Mouse (Mus musculus): ENCODE results near the gene P4ha1. TPM values are rescaled to one million over a fixed set of nuclear protein-coding genes. Genes with fewer than 3 reads are reported as not detected.
"Not testable (repeated sequence)": the region's sequence is repeated elsewhere in the genome, so short reads cannot be mapped to it uniquely, and the experiment has no call there.

The P4ha1 gene
- total RNA-seq (2014; fragmentation: Nextera tagmentation) (4.2 and 8.6 TPM in 2 replicates), total RNA-seq (2017) (13.4 and 15.8 TPM in 2 replicates)

DNA sequence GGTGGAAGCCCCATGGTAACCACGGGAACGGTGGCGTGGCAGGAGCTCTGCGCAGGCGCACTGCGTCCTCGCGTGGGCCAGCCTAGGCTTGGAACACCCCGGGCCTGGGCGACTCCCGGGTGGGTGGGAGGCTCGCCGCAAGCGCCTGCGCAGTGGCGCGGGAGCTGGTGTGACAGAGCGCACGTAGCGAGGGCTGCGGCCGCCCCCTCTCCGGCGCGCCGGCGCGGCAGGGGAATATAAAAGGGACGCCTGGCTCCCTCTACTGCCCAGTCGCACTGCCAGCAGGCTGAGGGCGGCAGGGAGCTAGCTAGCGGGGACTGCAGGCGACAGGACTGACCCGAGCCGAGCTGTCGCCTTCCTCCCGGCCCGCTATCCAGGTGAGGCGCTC is at the start of gene P4ha1:
P4ha1 (plus strand) TSS at position 197 of the 388 bp plus-strand sequence.
- peak; percentile 96 for ATAC-seq (replicated peaks; ENCODE audit: low FRiP score, low TSS enrichment, poor library complexity, severe bottlenecking)

DNA sequence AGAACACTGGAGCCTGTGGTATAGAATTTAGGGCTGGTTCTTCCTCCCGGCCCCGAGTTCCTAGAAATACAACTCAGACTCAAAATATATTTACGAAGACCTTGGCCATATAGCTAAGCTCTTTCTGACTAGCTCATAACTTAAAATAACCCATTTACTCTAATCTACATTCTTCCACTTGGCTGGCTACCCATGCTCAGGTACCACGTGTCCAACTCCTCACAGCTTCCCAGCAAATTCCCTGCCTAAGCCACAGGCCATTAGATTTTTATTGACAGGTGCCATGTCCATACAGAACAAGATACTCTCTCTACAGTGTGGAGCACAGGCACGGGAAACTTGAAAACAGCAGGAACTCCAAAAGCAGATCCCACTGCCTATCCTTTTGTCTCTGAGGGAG is 47.4 kb upstream of the P4ha1 start:
- ATAC-seq (replicated peaks; ENCODE audit: low FRiP score, low TSS enrichment, poor library complexity, severe bottlenecking): no peak

DNA sequence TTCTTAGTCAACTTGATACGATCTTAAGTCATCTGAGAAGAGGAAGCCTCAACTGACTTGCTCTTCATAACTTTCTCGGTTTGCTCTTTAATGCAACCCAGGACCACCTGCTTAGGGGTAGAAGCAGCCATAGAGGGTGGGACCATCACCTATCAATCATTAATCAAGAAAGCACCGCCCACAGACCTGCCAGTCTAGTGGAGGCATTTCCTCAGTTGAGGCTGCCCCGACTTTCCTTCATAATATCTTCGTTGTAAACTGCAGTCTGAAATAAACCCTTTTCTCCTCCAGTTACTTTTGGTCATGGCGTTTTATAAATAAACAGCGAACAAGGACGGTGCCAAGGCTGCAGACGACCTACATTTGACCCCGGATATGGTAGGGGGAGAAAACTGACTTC is 46.0 kb upstream of the P4ha1 start:
- ATAC-seq (replicated peaks; ENCODE audit: low FRiP score, low TSS enrichment, poor library complexity, severe bottlenecking): no peak

DNA sequence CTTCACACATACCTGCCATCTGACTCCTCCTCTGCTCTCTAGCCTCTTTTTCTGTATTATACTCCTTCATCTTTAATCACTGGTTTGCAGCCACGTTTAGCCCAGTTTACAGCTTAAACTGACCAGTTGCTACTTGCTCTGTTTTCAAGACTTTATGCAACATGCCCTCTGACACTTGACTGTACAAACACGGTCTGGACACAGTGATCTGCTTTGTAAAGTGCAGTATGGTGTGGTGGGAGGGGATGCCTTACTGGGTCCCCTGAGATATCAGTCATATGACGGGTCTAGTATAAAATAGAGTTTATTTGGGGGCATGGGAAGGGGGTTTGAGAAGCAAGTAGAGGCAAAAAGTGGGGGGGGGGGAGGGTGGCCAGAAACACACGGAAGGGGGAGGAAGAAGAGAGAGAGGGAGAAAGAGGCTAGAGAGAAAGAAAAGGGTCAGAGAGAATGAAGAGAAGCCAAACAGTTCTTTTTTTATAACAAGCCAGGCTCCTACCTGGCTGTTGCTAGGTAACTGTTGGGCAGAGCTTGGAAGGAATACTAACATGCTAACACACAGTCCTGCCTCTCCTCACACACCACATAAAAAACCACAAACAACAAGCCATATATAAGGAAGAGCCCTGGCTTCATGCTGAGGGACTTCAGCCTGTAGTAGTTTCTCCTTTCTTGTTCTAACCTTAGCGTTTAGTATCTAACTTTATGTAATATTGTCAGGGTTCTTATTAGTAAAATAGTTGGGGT is 45.2 kb upstream of the P4ha1 start:
- ATAC-seq (replicated peaks; ENCODE audit: low FRiP score, low TSS enrichment, poor library complexity, severe bottlenecking): no peak

DNA sequence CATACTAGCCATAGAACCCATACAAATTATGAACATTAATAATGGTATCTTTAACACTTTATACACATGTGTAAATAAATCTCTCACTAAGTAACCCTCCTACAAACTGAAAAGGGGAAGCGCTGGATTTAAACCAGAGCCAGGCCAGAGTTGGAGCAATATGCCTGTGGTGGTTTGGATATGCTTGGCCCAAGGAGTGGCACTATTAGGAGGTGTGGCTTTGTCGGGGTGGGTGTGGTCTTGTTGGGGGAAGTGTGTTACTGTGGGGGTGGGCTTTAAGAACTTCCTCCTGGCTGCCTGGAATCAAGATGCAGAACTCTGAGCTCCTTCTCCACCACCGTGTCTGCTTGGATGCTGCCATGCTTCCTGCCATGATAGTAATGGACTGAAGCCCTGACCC is 39.9 kb upstream of the P4ha1 start:
- no peak for ATAC-seq (replicated peaks; ENCODE audit: low FRiP score, low TSS enrichment, poor library complexity, severe bottlenecking)

DNA sequence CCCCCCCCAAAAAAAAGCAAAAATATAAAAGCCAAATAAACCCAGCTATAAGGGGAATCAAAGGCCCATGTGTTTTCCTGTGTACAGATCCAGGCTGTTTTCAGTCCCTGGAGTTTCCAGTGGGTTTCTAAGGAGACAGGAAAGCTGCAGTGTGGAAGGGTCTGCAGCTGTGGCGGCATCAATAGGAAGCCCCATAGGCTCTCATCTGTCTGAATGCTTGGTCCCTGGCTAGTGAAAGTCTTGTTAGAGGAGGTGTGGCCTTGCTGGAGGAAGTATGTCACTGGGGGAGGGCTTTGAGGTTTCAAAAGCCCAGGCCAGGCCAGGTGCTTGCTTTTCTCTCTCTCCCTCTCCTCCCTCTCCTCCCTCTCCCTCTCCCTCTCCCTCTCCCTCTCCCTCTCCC is 39.3 kb upstream of the P4ha1 start:
- no peak for ATAC-seq (replicated peaks; ENCODE audit: low FRiP score, low TSS enrichment, poor library complexity, severe bottlenecking)

DNA sequence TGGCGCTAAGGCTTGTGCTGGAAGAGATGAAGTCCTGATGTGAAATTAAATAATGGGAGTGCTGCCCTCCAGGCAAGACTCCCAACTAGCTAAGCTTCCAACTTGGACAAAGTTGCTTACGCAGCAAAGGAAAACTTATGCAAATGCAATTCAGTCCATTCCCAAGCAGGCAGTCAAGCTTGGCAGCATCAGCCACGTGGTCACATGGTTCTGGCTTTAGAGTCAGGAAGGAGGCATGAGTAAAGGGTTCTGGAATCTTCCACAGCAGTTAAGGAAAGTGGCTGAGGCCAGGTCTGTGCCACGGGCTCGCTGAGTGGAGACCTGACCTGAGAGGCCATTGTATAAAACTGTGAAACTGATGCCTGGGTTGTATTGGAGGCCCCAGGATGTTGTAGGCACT is 37.6 kb upstream of the P4ha1 start:
- no peak for ATAC-seq (replicated peaks; ENCODE audit: low FRiP score, low TSS enrichment, poor library complexity, severe bottlenecking)

DNA sequence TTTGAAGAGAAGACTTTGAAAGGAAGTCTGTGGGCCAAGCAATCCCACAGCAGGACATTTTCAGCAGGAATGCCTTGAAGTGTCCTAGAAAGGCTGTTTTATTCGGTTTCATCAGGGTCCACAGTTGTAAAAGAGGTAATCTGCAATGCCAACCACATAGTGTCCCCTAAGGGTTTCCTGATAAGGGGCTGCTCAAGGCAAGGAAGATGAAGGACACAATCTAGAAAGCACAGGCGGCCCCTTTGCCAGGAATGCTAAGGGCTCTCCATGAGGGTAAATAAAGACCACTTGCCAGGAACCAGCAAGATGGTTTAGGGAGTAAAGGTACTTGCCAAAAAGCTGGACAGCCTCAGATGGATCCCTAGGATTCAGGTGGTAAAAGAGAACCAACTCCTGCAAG is 35.8 kb upstream of the P4ha1 start:
- no peak for ATAC-seq (replicated peaks; ENCODE audit: low FRiP score, low TSS enrichment, poor library complexity, severe bottlenecking)

DNA sequence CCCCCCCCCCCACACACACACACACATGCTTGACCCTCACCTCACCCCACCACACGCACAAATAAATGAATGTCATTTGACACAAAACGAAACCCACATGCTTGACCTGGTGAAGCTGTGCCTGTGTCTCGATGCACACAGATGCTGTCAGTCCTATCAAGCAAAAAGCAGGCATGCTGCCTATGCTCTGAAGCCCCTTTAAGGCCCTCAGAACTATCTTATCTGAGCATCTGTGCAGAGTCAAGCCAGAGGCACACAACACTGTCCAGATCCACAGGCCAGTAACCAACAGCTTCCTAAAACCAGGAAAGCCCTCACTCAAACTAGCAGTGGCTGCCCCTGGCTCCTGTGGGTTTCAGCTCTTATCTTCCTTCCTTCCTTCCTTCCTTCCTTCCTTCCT is 35.4 kb upstream of the P4ha1 start:
- ATAC-seq (replicated peaks; ENCODE audit: low FRiP score, low TSS enrichment, poor library complexity, severe bottlenecking): no peak

DNA sequence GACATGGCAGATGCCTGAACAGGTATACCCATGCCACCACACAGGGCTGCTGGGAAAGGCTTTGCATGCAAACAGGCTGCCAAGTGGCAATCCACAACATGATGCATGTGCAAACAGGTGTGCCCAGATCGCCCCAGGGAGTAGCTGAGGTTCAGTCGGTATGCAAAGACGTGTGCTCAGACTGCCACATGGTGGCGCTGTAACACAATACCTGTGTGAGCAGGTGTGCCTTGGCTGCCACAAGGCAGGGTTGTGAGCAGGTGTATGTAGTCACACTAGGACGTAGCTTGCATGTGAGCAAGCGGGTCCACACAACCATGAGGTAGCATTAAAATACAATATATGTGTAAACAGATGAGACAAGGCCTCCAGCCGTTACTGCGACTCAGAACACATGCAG is 34.0 kb upstream of the P4ha1 start:
- ATAC-seq (replicated peaks; ENCODE audit: low FRiP score, low TSS enrichment, poor library complexity, severe bottlenecking): no peak

DNA sequence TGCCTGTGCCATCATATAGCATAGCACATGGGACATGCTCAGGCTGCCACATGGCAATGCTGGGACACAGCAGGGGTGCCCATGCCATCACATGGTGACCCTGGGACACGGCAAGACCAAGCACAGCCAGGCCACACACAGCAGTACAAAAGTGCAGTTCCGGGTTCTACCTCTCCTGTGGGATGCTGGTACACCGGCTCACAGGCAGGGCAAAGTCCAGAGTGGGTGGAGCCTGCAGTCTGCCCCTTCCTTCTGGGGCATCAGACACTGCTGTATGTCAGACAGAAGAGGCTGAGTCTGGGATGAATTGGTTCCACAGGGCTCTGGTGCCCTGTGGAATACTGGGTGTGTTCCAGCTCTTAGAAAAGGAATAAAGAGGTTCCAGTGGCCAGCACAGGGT is 31.6 kb upstream of the P4ha1 start:
- ATAC-seq (replicated peaks; ENCODE audit: low FRiP score, low TSS enrichment, poor library complexity, severe bottlenecking): no peak

DNA sequence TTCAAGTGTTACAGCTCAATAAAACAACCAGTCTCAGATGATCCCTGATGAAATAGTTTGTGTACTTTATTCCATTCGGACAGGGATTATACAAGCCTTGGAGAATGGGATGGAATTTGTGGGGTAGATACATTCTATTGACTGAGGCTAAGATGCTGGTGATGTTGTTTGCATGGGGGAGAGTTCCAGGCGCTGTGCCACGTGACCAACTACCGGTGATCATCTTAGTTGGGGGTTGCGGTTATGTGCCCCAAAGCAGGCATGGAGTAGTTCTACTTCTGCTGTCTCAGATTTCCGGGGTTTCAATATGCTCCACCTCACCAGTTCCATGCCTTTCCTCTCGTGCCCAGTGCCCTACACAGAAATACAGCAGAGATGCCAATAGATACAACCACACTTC is 31.0 kb upstream of the P4ha1 start:
- ATAC-seq (replicated peaks; ENCODE audit: low FRiP score, low TSS enrichment, poor library complexity, severe bottlenecking): no peak

DNA sequence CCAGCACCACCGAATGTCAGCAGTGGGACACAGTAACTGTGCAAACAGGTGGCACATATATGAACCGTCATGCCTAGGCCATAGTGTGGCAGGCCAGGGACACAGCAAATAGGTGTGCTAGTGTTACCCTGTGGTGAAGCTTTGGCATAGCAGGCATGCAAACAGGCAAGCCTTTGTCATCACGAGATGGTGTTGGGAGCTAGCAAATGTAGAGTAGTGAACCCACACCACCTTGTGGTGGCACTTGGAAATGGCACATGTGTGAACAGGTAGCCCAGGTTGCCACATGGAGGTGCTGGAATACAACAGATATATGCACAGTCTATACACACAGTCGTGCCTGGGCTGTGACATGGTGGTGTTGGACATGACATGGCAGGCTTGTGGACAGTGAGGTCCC is 30.5 kb upstream of the P4ha1 start:
- ATAC-seq (replicated peaks; ENCODE audit: low FRiP score, low TSS enrichment, poor library complexity, severe bottlenecking): peak; percentile 62

DNA sequence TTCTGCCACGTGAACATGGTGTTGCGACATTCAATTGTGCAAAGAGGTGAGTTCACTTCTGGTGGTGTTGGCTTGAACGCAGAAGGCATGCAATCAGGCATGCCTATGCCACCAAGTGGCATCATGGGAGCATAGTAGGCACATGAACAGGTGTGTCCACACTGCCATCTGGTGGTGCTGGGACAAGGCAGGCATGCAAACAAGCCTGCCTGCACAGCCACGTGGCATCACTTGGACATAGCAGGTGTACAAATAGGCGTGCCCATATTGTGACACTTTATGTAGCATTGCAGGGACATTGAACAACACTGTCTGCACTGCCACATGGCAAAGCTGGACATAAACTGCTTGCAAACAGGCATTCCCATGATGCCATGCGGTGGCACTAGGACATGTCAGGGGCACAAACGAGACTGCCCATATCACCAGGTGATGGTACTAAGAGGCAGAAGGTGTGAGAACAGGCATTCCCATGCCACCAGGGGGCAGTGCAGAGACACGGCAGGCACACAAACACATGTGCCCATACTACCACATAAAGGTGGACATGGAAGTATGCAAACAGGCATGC is 27.8 kb upstream of the P4ha1 start:
- peak; percentile 64 for ATAC-seq (replicated peaks; ENCODE audit: low FRiP score, low TSS enrichment, poor library complexity, severe bottlenecking)

DNA sequence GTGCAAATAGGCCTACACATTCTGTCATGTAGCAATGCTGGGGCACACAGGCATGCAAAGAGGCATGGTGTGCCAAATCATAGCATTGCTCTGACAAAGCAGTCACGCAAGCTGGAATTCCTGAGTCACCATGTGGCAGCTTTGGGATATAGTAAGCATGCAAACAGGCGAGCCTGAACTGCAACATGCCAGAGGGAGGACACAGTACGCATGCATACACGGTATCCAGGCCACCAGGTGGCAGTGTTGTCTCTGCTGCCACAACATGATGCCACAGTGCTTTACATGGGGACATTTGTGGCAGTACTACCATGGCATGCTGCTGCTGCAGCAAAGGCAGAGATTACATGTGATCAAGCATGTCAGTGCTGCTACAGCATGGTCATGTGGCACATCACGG is 26.8 kb upstream of the P4ha1 start:
- ATAC-seq (replicated peaks; ENCODE audit: low FRiP score, low TSS enrichment, poor library complexity, severe bottlenecking): peak; percentile 70

DNA sequence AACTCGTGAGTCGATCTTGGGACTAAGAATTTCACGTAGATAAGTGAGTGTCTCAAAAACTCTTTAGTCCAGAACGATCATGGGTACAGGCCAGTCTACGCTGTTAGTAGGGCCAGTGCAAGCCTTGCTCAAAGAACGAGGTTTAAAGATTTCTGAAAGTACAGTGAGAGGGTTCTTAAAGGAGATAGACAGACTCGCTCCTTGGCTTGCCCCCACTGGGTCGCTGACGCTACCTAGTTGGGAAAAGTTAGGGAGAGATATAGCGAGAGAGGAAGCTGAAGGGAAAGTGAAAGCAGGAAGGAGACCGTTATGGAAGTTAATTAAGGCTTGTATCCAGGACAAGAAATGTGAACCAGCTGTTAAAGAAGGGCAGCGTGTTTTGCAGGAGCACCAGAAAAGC is 20.4 kb upstream of the P4ha1 start:
- not testable (repeated sequence) for ATAC-seq (replicated peaks; ENCODE audit: low FRiP score, low TSS enrichment, poor library complexity, severe bottlenecking)

DNA sequence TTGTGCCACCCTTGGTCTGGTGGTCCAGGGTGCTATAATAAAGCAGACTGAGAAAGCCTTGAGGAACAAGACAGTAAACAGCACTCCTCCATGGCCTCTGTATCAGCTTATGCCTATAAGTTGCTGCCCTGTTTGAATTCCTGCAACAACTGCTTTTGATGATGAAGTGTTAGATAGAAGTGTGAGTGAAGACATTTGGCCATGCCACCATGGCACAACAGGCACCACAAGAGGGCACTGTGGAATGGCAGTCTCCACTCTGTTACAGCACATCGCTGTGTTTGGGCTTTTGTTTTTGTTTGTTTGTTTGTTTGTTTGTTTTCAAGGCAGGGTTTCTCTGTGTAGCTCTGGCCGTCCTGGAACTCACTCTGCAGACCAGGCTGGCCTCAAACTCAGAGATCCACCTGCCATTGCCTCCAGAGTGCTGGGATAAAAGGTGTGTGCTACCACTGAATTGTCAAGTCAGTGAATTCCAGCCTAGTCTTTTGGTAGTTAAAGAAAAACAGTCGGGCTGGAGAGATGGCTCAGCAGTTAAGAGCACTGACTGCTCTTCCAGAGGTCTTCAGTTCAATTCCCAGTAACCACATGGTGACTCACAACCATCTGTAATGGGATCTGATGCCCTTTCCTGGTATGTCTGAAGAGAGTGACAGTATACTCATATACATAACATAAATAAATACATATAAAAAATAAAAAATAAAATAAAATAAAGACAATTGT is 13.9 kb upstream of the P4ha1 start:
- peak; percentile 77; the same call in 1 of the 2 replicates for ATAC-seq (replicated peaks; ENCODE audit: low FRiP score, low TSS enrichment, poor library complexity, severe bottlenecking)

DNA sequence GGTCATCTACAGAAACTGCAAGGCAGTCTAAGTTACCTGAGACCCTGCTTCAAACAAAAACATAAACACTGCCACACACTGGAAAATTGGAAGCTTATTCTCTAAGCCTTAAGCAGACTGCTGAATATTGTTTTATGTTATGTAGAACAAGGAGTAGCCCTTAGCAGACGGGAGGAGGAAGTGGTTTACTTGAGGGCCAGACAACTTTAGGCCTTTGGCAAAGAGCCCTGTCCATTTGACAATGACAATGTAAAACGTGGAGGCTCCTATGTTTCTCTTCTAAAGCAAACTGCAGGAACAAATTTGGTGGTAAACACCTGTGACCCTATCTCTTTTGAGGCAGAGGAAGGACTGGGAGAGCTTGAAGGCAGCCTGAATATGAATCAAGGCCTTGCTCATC is 13.0 kb upstream of the P4ha1 start:
- no peak for ATAC-seq (replicated peaks; ENCODE audit: low FRiP score, low TSS enrichment, poor library complexity, severe bottlenecking)

DNA sequence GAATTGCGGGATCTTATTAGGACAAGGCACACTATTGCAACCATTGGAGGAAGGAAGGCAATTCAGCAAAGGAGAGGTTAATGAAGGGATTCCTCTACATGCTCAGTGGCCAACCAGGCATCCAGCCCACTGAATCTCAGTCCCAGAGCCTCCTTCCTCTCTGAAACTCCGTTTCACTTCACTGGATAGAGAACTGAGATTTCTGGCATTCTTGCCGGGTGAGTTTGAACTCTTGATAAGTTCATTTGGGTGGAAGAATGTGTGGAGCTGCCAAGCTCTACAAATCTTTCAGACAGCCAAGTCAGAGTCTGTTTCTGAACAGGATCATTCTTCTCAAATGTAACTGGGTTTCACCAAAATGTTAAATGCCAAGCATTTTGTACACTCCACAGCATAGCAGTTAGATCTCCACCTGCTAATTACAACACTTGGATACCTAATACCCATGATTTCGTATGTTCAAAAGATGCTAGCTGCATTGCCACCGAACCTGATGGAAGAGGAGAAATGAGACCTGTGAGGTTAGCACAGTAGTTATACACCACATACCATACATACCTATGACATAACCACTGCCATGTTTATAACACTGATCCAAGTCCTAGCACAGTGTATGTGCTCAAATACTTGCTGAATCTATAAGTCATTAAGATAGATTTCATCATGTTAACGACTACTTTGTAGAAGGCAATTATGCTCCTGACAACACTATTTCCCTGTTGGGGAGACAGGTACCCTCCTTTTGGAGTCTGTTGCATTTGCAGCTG is 12.2 kb upstream of the P4ha1 start:
- ATAC-seq (replicated peaks; ENCODE audit: low FRiP score, low TSS enrichment, poor library complexity, severe bottlenecking): no peak

DNA sequence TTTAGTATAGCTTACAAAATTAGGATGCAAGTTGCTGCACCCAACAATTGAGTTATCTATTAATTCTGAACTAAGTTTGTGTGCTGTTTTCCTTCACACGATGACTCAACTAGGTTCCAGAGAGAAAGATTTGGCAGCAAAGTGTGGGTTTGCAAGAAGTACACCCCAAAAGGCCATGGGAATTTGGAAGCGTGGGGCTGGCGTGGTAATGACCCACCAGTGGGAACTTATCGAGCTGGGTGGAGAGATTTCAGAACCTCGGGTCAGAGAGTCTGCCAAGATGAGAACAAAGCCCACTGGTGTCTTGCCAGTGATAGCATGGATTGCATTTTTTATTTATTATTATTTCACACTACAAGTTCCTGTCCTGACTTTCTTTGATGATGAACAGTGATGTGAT is 11.2 kb upstream of the P4ha1 start:
- no peak for ATAC-seq (replicated peaks; ENCODE audit: low FRiP score, low TSS enrichment, poor library complexity, severe bottlenecking)

All from megakaryocyte-erythroid progenitor cell, adult 5-6 weeks (primary cell).